Mouse (Mus musculus) adrenal gland, postnatal 36 days (tissue): ENCODE results near the gene Knop1. TPM values are rescaled to one million over a fixed set of nuclear protein-coding genes. Genes with fewer than 3 reads are reported as not detected.

Experiments used
- DNase-seq, 2 experiments: peaks; one replicate each; pipeline ENCODE4 v3.0.0; 2021; ENCODE audit warnings: mixed read lengths in 1 of 2
- total RNA-seq, 2 experiments: library from RNA; stranded (reverse); gene quantifications; 2 replicates each; pipeline ENCODE4 v1.2.3; 2021

Knop1 gene
- total RNA-seq, 2 experiments from 2014 or later: 48.6 to 68.5 TPM

- peak; percentile 65 to 76 for DNase-seq
Observed at GRCm38 (mm10) chr7:118848796-118849195, 7.3 kb downstream of the Knop1 start.

GRCm38 (mm10) chr7:118846329-118846728 lies 9.7 kb downstream of the Knop1 start:
- DNase-seq: no peak

GRCm38 (mm10) chr7:118845141-118845540 lies 10.9 kb downstream of the Knop1 start:
- no peak for DNase-seq

GRCm38 (mm10) chr7:118842938-118843337 lies 13.1 kb downstream of the Knop1 start:
- no peak for DNase-seq

- peak; percentile 43 to 45 for DNase-seq
Observed at GRCm38 (mm10) chr7:118841796-118842195, 14.3 kb downstream of the Knop1 start.

GRCm38 (mm10) chr7:118841030-118841745 lies 14.9 kb downstream of the Knop1 start:
- peak in 1 of 2 experiments; percentile 25 for DNase-seq

- no peak for DNase-seq
Observed at GRCm38 (mm10) chr7:118837901-118838300, 18.2 kb downstream of the Knop1 start.

GRCm38 (mm10) chr7:118827975-118828416 lies 28.1 kb downstream of the Knop1 start:
- peak; percentile 56 to 64 for DNase-seq

- DNase-seq: no peak
Observed at GRCm38 (mm10) chr7:118824451-118824850, 31.6 kb downstream of the Knop1 start.

GRCm38 (mm10) chr7:118821887-118822556 lies 34.0 kb downstream of the Knop1 start:
- DNase-seq: no peak

- no peak for DNase-seq
Observed at GRCm38 (mm10) chr7:118821356-118821755, 34.7 kb downstream of the Knop1 start.

GRCm38 (mm10) chr7:118819666-118820065 lies 36.4 kb downstream of the Knop1 start:
- DNase-seq: no peak

- DNase-seq: no peak
Observed at GRCm38 (mm10) chr7:118817741-118818140, 38.3 kb downstream of the Knop1 start.

GRCm38 (mm10) chr7:118816275-118816674 lies 39.8 kb downstream of the Knop1 start:
- no peak for DNase-seq

GRCm38 (mm10) chr7:118813592-118813991 lies 42.5 kb downstream of the Knop1 start:
- no peak for DNase-seq

GRCm38 (mm10) chr7:118811407-118812106 lies 44.5 kb downstream of the Knop1 start:
- no peak for DNase-seq

- DNase-seq: no peak
Observed at GRCm38 (mm10) chr7:118807899-118808298, 48.2 kb downstream of the Knop1 start.

GRCm38 (mm10) chr7:118806631-118807411 lies 49.2 kb downstream of the Knop1 start:
- DNase-seq: no peak

GRCm38 (mm10) chr7:118803425-118803824 lies 52.6 kb downstream of the Knop1 start:
- no peak for DNase-seq

GRCm38 (mm10) chr7:118801791-118802190 lies 54.3 kb downstream of the Knop1 start:
- peak in 1 of 2 experiments; percentile 54 for DNase-seq

- DNase-seq: no peak
Observed at GRCm38 (mm10) chr7:118800112-118800734, 55.8 kb downstream of the Knop1 start.
